Mouse (Mus musculus) natural killer cell, adult 2 months (primary cell): ENCODE measurements around the gene Mras.

ENCODE experiments used
- DNase-seq, 2 experiments: peaks; one replicate each; pipeline ENCODE4 v3.0.0; 2022; ENCODE audit warnings: low spot score in 2 of 2

The Mras gene

GRCm38 (mm10) chr9:99440941-99441340 is 3.8 kb upstream of the Mras start:
- DNase-seq: no peak

GRCm38 (mm10) chr9:99439064-99439463 is 1.9 kb upstream of the Mras start:
- no peak for DNase-seq

- no peak for DNase-seq
Measured at GRCm38 (mm10) chr9:99437781-99438565, 792 bp upstream of the Mras start.

GRCm38 (mm10) chr9:99436182-99437030 is 775 bp downstream of the Mras start:
- DNase-seq: no peak

GRCm38 (mm10) chr9:99435619-99436181 is 1.5 kb downstream of the Mras start:
- no peak for DNase-seq

- DNase-seq: no peak
Measured at GRCm38 (mm10) chr9:99434892-99435618, 2.1 kb downstream of the Mras start.

GRCm38 (mm10) chr9:99432478-99432877 is 4.7 kb downstream of the Mras start:
- no peak for DNase-seq

- DNase-seq: no peak
Measured at GRCm38 (mm10) chr9:99431963-99432362, 5.2 kb downstream of the Mras start.

GRCm38 (mm10) chr9:99431346-99431745 is 5.8 kb downstream of the Mras start:
- no peak for DNase-seq

GRCm38 (mm10) chr9:99430806-99431205 is 6.4 kb downstream of the Mras start:
- no peak for DNase-seq

- no peak for DNase-seq
Measured at GRCm38 (mm10) chr9:99429845-99430244, 7.3 kb downstream of the Mras start.

- DNase-seq: no peak
Measured at GRCm38 (mm10) chr9:99428601-99429331, 8.4 kb downstream of the Mras start.

- DNase-seq: no peak
Measured at GRCm38 (mm10) chr9:99425262-99425661, 11.9 kb downstream of the Mras start.

- DNase-seq: no peak
Measured at GRCm38 (mm10) chr9:99424574-99424863, 12.7 kb downstream of the Mras start.

- DNase-seq: no peak
Measured at GRCm38 (mm10) chr9:99423692-99424573, 13.2 kb downstream of the Mras start.

- no peak for DNase-seq
Measured at GRCm38 (mm10) chr9:99421914-99422313, 15.3 kb downstream of the Mras start.

- no peak for DNase-seq
Measured at GRCm38 (mm10) chr9:99419951-99420701, 17.1 kb downstream of the Mras start.

- DNase-seq: no peak
Measured at GRCm38 (mm10) chr9:99418377-99418776, 18.8 kb downstream of the Mras start.

- no peak for DNase-seq
Measured at GRCm38 (mm10) chr9:99417288-99417846, 19.8 kb downstream of the Mras start.
